Mouse (Mus musculus): ENCODE results near the gene Btbd19. TPM values are rescaled to one million over a fixed set of nuclear protein-coding genes. Genes with fewer than 3 reads are reported as not detected.

Gene Btbd19
- 2.8 and 3.1 TPM in 2 replicates for polyA plus RNA-seq (2015; fragmentation: Nextera tagmentation; extraction: Ambion mirVana)

- no peak within 1 kb of the TSS for H3K4me3 ChIP-seq
- H3K9me3 ChIP-seq = no peaks in the 10 kb centered on the region
- H3K4me1 ChIP-seq = peaks cover 28% of the 10 kb centered on the region
- peak within 1 kb of the TSS; percentile 68 for H3K9ac ChIP-seq
- peak within 1 kb of the TSS; percentile 20 for H3K4me2 ChIP-seq
- ATAC-seq (ENCODE audit: extremely low read depth, insufficient number of reproducible peaks, low FRiP score, low TSS enrichment) = no peak; the same call in 1 of the 2 replicates
- 41% methylated on average over 8 of the region's 8 CpGs for WGBS
- H3K27ac ChIP-seq (replicated peaks) = peak within 1 kb of the TSS; percentile 91
- peaks cover 17% of the 10 kb centered on the region for H3K36me3 ChIP-seq
- H3K27me3 ChIP-seq (replicated peaks) = peaks cover 3% of the 10 kb centered on the region; the same call in 1 of the 2 replicates
These were observed at the start of gene Btbd19 for GRCm38 (mm10) chr4:117125348-117125909. TSS of gene Btbd19 (minus strand) at chr4:117125725.

DNA sequence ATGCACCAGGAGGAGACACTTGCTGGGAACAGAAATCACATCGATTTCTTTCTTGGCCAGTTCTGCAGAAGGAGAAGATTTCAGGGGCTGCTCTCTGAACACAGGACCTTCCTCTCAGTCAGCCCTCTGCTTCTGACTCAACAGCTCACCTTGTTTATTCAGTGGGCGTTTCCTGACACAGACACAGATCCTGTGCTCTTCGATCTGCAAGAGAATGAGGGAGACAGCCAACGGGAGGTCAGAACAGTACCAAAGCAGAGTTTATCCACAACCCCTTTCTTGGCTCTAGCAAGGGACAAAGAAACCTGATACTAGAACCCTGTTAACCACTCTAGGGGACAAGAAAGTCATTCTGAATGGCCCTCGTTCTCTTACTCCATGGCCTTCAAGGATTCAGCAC lies 44.4 kb upstream of the Btbd19 start:
- ATAC-seq (ENCODE audit: extremely low read depth, insufficient number of reproducible peaks, low FRiP score, low TSS enrichment) = no peak
- Histone ChIP-seq H3K9ac (no peak overlapping the region), H3K4me2 (no peak overlapping the region), H3K27me3 (replicated peaks) (no peaks in the 10 kb centered on the region), H3K4me1 (no peaks in the 10 kb centered on the region), H3K9me3 (no peaks in the 10 kb centered on the region), H3K4me3 (no peak overlapping the region), H3K36me3 (peaks cover 99% of the 10 kb centered on the region), H3K27ac (replicated peaks) (no peak overlapping the region)
- 89% methylated on average over 5 of the region's 5 CpGs for WGBS

DNA sequence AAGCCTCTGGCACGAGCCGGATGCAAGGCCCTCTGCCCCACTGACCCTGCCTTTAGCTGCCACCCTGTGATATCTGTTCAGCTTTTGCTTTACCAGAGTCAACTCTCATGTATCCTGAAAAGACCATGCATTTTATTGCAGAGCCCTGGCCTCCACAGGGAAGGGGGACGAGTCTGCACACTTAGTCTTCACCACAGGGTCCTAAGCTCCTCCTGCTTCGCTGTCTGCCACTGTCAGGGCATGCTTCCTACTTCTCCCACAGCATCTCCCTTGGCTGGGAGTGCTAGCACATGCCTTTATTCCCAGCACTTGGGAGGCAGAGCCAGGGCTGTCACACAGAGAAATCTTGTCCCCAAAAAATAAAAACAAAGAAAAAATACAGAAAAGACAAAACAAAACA lies 35.7 kb upstream of the Btbd19 start:
- no peak overlapping the region for H3K4me2 ChIP-seq
- H3K4me1 ChIP-seq = no peaks in the 10 kb centered on the region
- no peaks in the 10 kb centered on the region for H3K27me3 ChIP-seq (replicated peaks)
- no peak overlapping the region for H3K4me3 ChIP-seq
- H3K9ac ChIP-seq = no peak overlapping the region
- H3K27ac ChIP-seq (replicated peaks) = no peak overlapping the region
- 79% methylated on average over 4 of the region's 4 CpGs for WGBS
- H3K36me3 ChIP-seq = peaks cover 79% of the 10 kb centered on the region
- H3K9me3 ChIP-seq = no peaks in the 10 kb centered on the region
- no peak for ATAC-seq (ENCODE audit: extremely low read depth, insufficient number of reproducible peaks, low FRiP score, low TSS enrichment)

- Histone ChIP-seq H3K9me3 (no peaks in the 10 kb centered on the region), H3K9ac (no peak overlapping the region), H3K27ac (replicated peaks) (no peak overlapping the region), H3K4me1 (peaks cover 4% of the 10 kb centered on the region), H3K4me2 (no peak overlapping the region), H3K27me3 (replicated peaks) (no peaks in the 10 kb centered on the region), H3K36me3 (peaks cover 66% of the 10 kb centered on the region), H3K4me3 (no peak overlapping the region)
- no peak for ATAC-seq (ENCODE audit: extremely low read depth, insufficient number of reproducible peaks, low FRiP score, low TSS enrichment)
- WGBS = 82% methylated on average over 10 of the region's 10 CpGs
These were observed 34.1 kb upstream of the Btbd19 start for GRCm38 (mm10) chr4:117159666-117160065.

GRCm38 (mm10) chr4:117156372-117156771 lies 30.8 kb upstream of the Btbd19 start:
- H3K36me3 ChIP-seq = peaks cover 65% of the 10 kb centered on the region
- H3K9me3 ChIP-seq = no peaks in the 10 kb centered on the region
- H3K4me2 ChIP-seq = peak overlapping the region; percentile 77
- H3K9ac ChIP-seq = peak overlapping the region; percentile 99
- 31% methylated on average over 6 of the region's 6 CpGs for WGBS
- ATAC-seq (ENCODE audit: extremely low read depth, insufficient number of reproducible peaks, low FRiP score, low TSS enrichment) = no peak
- peak overlapping the region; percentile 85 for H3K4me3 ChIP-seq
- no peaks in the 10 kb centered on the region for H3K27me3 ChIP-seq (replicated peaks)
- H3K27ac ChIP-seq (replicated peaks) = peak overlapping the region; percentile 94
- H3K4me1 ChIP-seq = peaks cover 29% of the 10 kb centered on the region

DNA sequence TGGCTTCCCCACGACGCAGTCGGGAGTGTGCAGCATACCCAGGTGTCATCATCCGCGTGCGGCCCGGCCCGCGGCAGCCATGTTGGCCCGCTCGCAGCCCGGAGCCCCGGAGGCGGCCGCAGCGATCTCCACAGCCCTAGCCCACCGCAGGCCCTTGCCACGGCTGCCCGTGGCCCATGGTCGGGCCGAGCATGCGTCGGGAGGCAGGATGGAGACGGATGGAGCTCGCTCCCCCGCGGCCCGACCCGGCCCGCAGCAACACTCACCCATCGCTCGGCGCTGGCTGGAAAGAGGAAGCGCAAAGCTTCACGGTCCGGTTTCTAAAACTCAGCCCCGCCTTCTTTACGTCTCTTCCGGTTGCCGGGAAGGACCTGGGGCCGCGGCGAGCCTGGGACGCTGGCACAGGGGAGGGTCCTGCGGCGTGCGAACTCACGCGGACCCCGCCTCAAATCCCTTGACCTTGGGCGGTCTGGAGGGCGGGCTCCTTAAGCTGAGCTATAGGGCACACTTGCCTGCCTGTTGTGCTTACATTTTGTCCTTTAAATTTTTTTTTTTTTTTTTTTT lies 30.3 kb upstream of the Btbd19 start, which contains the start of gene Rps8:
Rps8 (minus strand) TSS at position 452 of the 564 bp plus-strand sequence.
- peak within 1 kb of the TSS; percentile 85 for H3K4me3 ChIP-seq
- H3K9me3 ChIP-seq = no peaks in the 10 kb centered on the region
- peak; percentile 76 for ATAC-seq (ENCODE audit: extremely low read depth, insufficient number of reproducible peaks, low FRiP score, low TSS enrichment)
- no peaks in the 10 kb centered on the region for H3K27me3 ChIP-seq (replicated peaks)
- peak within 1 kb of the TSS; percentile 77 for H3K4me2 ChIP-seq
- H3K36me3 ChIP-seq = peaks cover 65% of the 10 kb centered on the region
- peak within 1 kb of the TSS; percentile 99 for H3K9ac ChIP-seq
- under 1% methylated on average over 52 of the region's 52 CpGs for WGBS
- H3K27ac ChIP-seq (replicated peaks) = peak within 1 kb of the TSS; percentile 94
- H3K4me1 ChIP-seq = peaks cover 29% of the 10 kb centered on the region

DNA sequence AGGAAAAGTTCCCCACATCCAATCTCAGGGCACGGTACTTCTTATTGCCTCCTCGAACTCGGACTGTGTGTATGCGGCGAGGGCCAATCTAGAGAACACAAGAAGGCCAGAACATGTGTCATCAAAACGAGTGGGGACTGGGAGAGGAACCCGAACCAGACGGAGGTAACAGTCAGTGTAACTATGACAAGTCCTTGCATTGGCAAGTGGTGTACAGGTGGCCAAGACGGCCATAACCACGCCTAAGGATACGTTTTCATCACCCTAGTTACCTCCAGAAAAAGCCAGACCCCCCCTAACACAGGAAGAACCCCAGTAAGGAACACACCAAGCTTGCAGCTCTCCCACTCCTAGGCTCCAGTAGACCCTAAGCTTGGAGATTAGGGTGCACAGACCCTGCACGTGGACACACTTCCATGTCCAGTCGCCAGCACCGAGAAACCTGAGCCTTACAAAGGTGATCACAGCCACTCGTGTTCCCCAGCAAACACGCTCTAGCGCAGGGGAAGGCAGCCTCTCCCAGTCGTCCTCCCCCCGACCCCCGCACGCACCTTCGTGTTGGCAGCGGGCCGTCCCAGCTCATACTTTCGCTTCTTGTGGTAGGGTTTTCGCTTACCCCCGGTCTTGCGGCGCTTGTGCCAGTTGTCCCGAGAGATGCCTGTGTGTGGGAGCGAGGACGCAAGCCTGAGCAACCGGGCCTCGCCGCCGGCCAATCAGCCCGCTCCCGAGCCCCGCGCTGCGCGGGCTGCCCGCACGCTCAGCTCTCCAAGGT lies 29.7 kb upstream of the Btbd19 start:
- H3K27me3 ChIP-seq (replicated peaks) = no peaks in the 10 kb centered on the region
- peaks cover 65% of the 10 kb centered on the region for H3K36me3 ChIP-seq
- under 1% methylated on average over 44 of the region's 44 CpGs for WGBS
- peaks cover 29% of the 10 kb centered on the region for H3K4me1 ChIP-seq
- ATAC-seq (ENCODE audit: extremely low read depth, insufficient number of reproducible peaks, low FRiP score, low TSS enrichment) = no peak
- peak overlapping the region; percentile 99 for H3K9ac ChIP-seq
- H3K4me3 ChIP-seq = peak overlapping the region; percentile 85
- peak overlapping the region; percentile 77 for H3K4me2 ChIP-seq
- H3K9me3 ChIP-seq = no peaks in the 10 kb centered on the region
- H3K27ac ChIP-seq (replicated peaks) = peak overlapping the region; percentile 94

DNA sequence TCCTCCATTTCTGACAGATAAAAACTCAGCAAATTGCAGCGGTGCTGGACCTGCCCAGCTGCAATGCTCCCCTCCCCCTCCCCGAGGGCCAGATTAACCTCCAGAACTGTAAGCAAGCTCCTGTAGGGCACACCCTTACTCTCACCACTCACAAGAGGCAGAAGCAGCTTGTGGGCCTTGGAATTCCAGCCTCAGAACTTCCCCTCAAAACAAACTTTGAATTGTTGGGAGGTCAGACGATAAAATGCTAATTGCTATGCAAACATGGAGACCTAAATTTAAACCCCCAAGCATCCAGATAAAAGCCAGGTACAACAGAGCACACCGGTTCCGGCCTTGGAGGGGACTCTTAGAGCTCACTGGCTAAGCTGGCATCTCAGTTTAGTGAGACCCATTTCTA lies 27.2 kb upstream of the Btbd19 start:
- Histone ChIP-seq H3K9ac (peak overlapping the region; percentile 99; the same call in 1 of the 2 replicates), H3K27me3 (replicated peaks) (no peaks in the 10 kb centered on the region), H3K36me3 (peaks cover 67% of the 10 kb centered on the region), H3K9me3 (no peaks in the 10 kb centered on the region), H3K4me1 (peaks cover 29% of the 10 kb centered on the region), H3K4me3 (no peak overlapping the region), H3K4me2 (0 out of 2 replicates have a peak overlapping the region, but pooled peaks have one; percentile 6), H3K27ac (replicated peaks) (no peak overlapping the region)
- WGBS = 58% methylated on average over 5 of the region's 5 CpGs
- ATAC-seq (ENCODE audit: extremely low read depth, insufficient number of reproducible peaks, low FRiP score, low TSS enrichment) = no peak

GRCm38 (mm10) chr4:117151416-117151815 lies 25.9 kb upstream of the Btbd19 start:
- WGBS = 70% methylated on average over 1 of the region's 1 CpGs
- H3K9me3 ChIP-seq = no peaks in the 10 kb centered on the region
- no peak overlapping the region for H3K9ac ChIP-seq
- H3K4me1 ChIP-seq = peaks cover 29% of the 10 kb centered on the region
- H3K27ac ChIP-seq (replicated peaks) = no peak overlapping the region
- H3K4me3 ChIP-seq = no peak overlapping the region
- H3K36me3 ChIP-seq = peaks cover 67% of the 10 kb centered on the region
- ATAC-seq (ENCODE audit: extremely low read depth, insufficient number of reproducible peaks, low FRiP score, low TSS enrichment) = no peak
- H3K4me2 ChIP-seq = no peak overlapping the region
- H3K27me3 ChIP-seq (replicated peaks) = no peaks in the 10 kb centered on the region

GRCm38 (mm10) chr4:117150212-117150733 lies 24.7 kb upstream of the Btbd19 start:
- H3K9me3 ChIP-seq = no peaks in the 10 kb centered on the region
- H3K9ac ChIP-seq = no peak overlapping the region
- H3K4me1 ChIP-seq = peaks cover 29% of the 10 kb centered on the region
- no peak for ATAC-seq (ENCODE audit: extremely low read depth, insufficient number of reproducible peaks, low FRiP score, low TSS enrichment)
- H3K27me3 ChIP-seq (replicated peaks) = no peaks in the 10 kb centered on the region
- H3K4me3 ChIP-seq = no peak overlapping the region
- no peak overlapping the region for H3K27ac ChIP-seq (replicated peaks)
- H3K36me3 ChIP-seq = peaks cover 67% of the 10 kb centered on the region
- WGBS = 84% methylated on average over 6 of the region's 6 CpGs
- H3K4me2 ChIP-seq = no peak overlapping the region

All from heart, embryonic 13.5 days (tissue).